Mouse (Mus musculus): ENCODE data around the gene Gm20736. TPM values are rescaled to one million over a fixed set of nuclear protein-coding genes. Genes with fewer than 3 reads are reported as not detected.

Gene Gm20736
- not detected in 2 replicates for polyA plus RNA-seq (2012; rRNA removed)

GRCm38 (mm10) chrY:65377390-65377789 lies at the start of gene Gm20736:
TSS of gene Gm20736 (plus strand) at chrY:65377690.

Other genes with a start within 250 kb of the Gm20736 start
- not detected in 2 replicates for gene Gm20924, start 170.2 kb upstream of the Gm20736 start, polyA plus RNA-seq (2012; rRNA removed)